In genomic region chr11:82819350-82819749, GRCm38 (mm10) we compare ENCODE assay signal across 8 mouse cellular contexts. TPM values are rescaled to one million over a fixed set of nuclear protein-coding genes. Genes with fewer than 3 reads are reported as not detected.
DNase-seq lines count a peak whose midpoint lies in the region; ATAC-seq and TF ChIP-seq lines count a peak whose summit lies in the region.

No protein-coding gene starts in this region.

- H3K4me3 ChIP-seq in hindbrain, embryonic 11.5 days (ENCODE audit: low read depth, low read length), result no peak overlapping the region
- no peak overlapping the region for H3K4me3 ChIP-seq in hindbrain, embryonic 12.5 days
- H3K4me3 ChIP-seq in ES-Bruce4 (ENCODE audit: low read depth, low read length), result no peak overlapping the region
- no peak overlapping the region for H3K4me3 ChIP-seq in liver, embryonic 11.5 days (ENCODE audit: low read depth, low read length)

- WGBS in hindbrain, embryonic 11.5 days, result 53% methylated on average over 4 of the region's 4 CpGs
- 55% methylated on average over 4 of the region's 4 CpGs for WGBS in hindbrain, embryonic 12.5 days
- 36% methylated on average over 4 of the region's 4 CpGs for WGBS in liver, embryonic 11.5 days

- no peaks in the 10 kb centered on the region for H3K36me3 ChIP-seq in hindbrain, embryonic 11.5 days (ENCODE audit: control insufficient read depth, insufficient read depth, low read length)
- no peaks in the 10 kb centered on the region for H3K36me3 ChIP-seq in hindbrain, embryonic 12.5 days
- no peaks in the 10 kb centered on the region for H3K36me3 ChIP-seq in ES-Bruce4 (ENCODE audit: control insufficient read depth, insufficient read depth, low read length, poor library complexity, severe bottlenecking)
- H3K36me3 ChIP-seq in liver, embryonic 11.5 days (ENCODE audit: control insufficient read depth, insufficient read depth, low read length), result peaks cover 5% of the 10 kb centered on the region; the same call in 1 of the 2 replicates

- H3K9me3 ChIP-seq in hindbrain, embryonic 11.5 days (ENCODE audit: control insufficient read depth, low read length), result no peaks in the 10 kb centered on the region
- H3K9me3 ChIP-seq in hindbrain, embryonic 12.5 days (replicated peaks), result no peaks in the 10 kb centered on the region
- no peaks in the 10 kb centered on the region for H3K9me3 ChIP-seq in ES-Bruce4 (replicated peaks; ENCODE audit: control insufficient read depth, insufficient read depth, low read length, poor library complexity, severe bottlenecking)
- no peaks in the 10 kb centered on the region for H3K9me3 ChIP-seq in liver, embryonic 11.5 days (ENCODE audit: control insufficient read depth, low read length)

- TF ChIP-seq CTCF in ES-Bruce4 (IDR thresholded peaks at IDR 0.05; ENCODE audit: low read depth, low read length), result peak; percentile 83
- peak; percentile 65; the same call in 1 of the 2 replicates for TF ChIP-seq CTCF in brain, embryonic 14.5 days (IDR thresholded peaks at IDR 0.05; ENCODE audit: borderline replicate concordance, extremely low read depth, insufficient read depth, insufficient read length)

- no peak overlapping the region for H3K4me2 ChIP-seq in hindbrain, embryonic 11.5 days (replicated peaks; ENCODE audit: low read depth, low read length)
- H3K4me2 ChIP-seq in hindbrain, embryonic 12.5 days (replicated peaks), result no peak overlapping the region
- no peak overlapping the region for H3K4me2 ChIP-seq in liver, embryonic 11.5 days

- no peak overlapping the region for H3K9ac ChIP-seq in hindbrain, embryonic 11.5 days (ENCODE audit: low read depth, low read length)
- no peak overlapping the region for H3K9ac ChIP-seq in hindbrain, embryonic 12.5 days
- H3K9ac ChIP-seq in ES-Bruce4 (ENCODE audit: low read depth, poor library complexity, severe bottlenecking), result no peak overlapping the region
- H3K9ac ChIP-seq in liver, embryonic 11.5 days (ENCODE audit: low read depth, low read length), result no peak overlapping the region

- peaks cover 2% of the 10 kb centered on the region; the same call in 1 of the 2 replicates for H3K4me1 ChIP-seq in hindbrain, embryonic 11.5 days (replicated peaks; ENCODE audit: control insufficient read depth, insufficient read depth, low read length)
- H3K4me1 ChIP-seq in hindbrain, embryonic 12.5 days, result peaks cover 10% of the 10 kb centered on the region; the same call in 1 of the 2 replicates
- H3K4me1 ChIP-seq in ES-Bruce4 (ENCODE audit: control insufficient read depth, insufficient read depth, low read length), result peaks cover 2% of the 10 kb centered on the region
- H3K4me1 ChIP-seq in liver, embryonic 11.5 days (replicated peaks; ENCODE audit: control insufficient read depth, insufficient read depth, low read length), result peaks cover 10% of the 10 kb centered on the region

- TF ChIP-seq EP300 in ES-Bruce4 (IDR thresholded peaks at IDR 0.05; ENCODE audit: insufficient read depth, low read depth, low read length), result no peak

- peak; percentile 68 for DNase-seq in hindbrain, embryonic 11.5 days (ENCODE audit: low spot score)
- peak; percentile 68 for DNase-seq in brain, embryonic 14.5 days (ENCODE audit: low read depth)
- peak; percentile 69 for DNase-seq in liver, embryonic 11.5 days (ENCODE audit: low spot score)
- DNase-seq in retina, postnatal 7 days (ENCODE audit: low read depth, low spot score), result peak; percentile 65
- DNase-seq in cerebellum, adult 18-20 months, result no peak

- TF ChIP-seq POLR2A in ES-Bruce4 (IDR thresholded peaks at IDR 0.05; ENCODE audit: insufficient read depth, low read length), result no peak
- no peak for TF ChIP-seq POLR2A in brain, embryonic 14.5 days (IDR thresholded peaks at IDR 0.05; ENCODE audit: borderline replicate concordance, extremely low read depth, insufficient read depth, insufficient read length, poor library complexity, severe bottlenecking)

- H3K27ac ChIP-seq in hindbrain, embryonic 11.5 days (ENCODE audit: low read depth, low read length), result no peak overlapping the region
- no peak overlapping the region for H3K27ac ChIP-seq in hindbrain, embryonic 12.5 days
- H3K27ac ChIP-seq in ES-Bruce4 (ENCODE audit: insufficient read depth, low read length), result no peak overlapping the region
- H3K27ac ChIP-seq in liver, embryonic 11.5 days (ENCODE audit: low read depth, low read length), result no peak overlapping the region

- no peaks in the 10 kb centered on the region for H3K27me3 ChIP-seq in hindbrain, embryonic 11.5 days (ENCODE audit: control insufficient read depth, insufficient read depth, low read length)
- H3K27me3 ChIP-seq in hindbrain, embryonic 12.5 days, result no peaks in the 10 kb centered on the region
- no peaks in the 10 kb centered on the region for H3K27me3 ChIP-seq in ES-Bruce4 (ENCODE audit: control insufficient read depth, insufficient read depth, low read length, poor library complexity, severe bottlenecking)
- no peaks in the 10 kb centered on the region for H3K27me3 ChIP-seq in liver, embryonic 11.5 days (replicated peaks; ENCODE audit: control insufficient read depth, insufficient read depth, low read length)

- ATAC-seq in hindbrain, embryonic 11.5 days (ENCODE audit: low FRiP score), result no peak
- no peak for ATAC-seq in hindbrain, embryonic 12.5 days (ENCODE audit: low FRiP score)
- peak; percentile 91 for ATAC-seq in granulocyte monocyte progenitor cell, adult 5-6 weeks (replicated peaks; ENCODE audit: poor library complexity, severe bottlenecking)
- ATAC-seq in liver, embryonic 11.5 days (replicated peaks; ENCODE audit: low FRiP score), result peak; percentile 77

RNA-seq across cellular contexts. Expression of gene Lig3, which starts 38.4 kb away (rescaled TPM):
- polyA plus RNA-seq in hindbrain, embryonic 11.5 days (2014; fragmentation: Nextera tagmentation; extraction: Ambion mirVana), result 38.0 and 48.0 TPM in 2 replicates
- polyA plus RNA-seq in hindbrain, embryonic 12.5 days (2016; fragmentation: Nextera tagmentation; extraction: Ambion mirVana), result 49.9 and 50.1 TPM in 2 replicates
- 56.3 and 64.7 TPM in 2 replicates for polyA plus RNA-seq in ES-Bruce4 (2011; ENCODE audit: insufficient read depth, insufficient read length, low read depth, missing spikeins)
- 43.9 and 46.2 TPM in 2 replicates for polyA plus RNA-seq in brain, embryonic 14.5 days (2012; rRNA removed)
- total RNA-seq in granulocyte monocyte progenitor cell, adult 5-6 weeks (2014; fragmentation: Nextera tagmentation), result 41.2 and 42.0 TPM in 2 replicates
- total RNA-seq in granulocyte monocyte progenitor cell, adult 5-6 weeks (2017), result 36.5 and 57.2 TPM in 2 replicates
- 29.6 and 31.7 TPM in 2 replicates for polyA plus RNA-seq in liver, embryonic 11.5 days (2014; fragmentation: Nextera tagmentation; extraction: Ambion mirVana)

RNA-seq across cellular contexts. Expression of gene Rffl, which starts 51.7 kb away (rescaled TPM):
- 6.3 and 8.8 TPM in 2 replicates for polyA plus RNA-seq in hindbrain, embryonic 11.5 days (2014; fragmentation: Nextera tagmentation; extraction: Ambion mirVana)
- 8.9 and 9.6 TPM in 2 replicates for polyA plus RNA-seq in hindbrain, embryonic 12.5 days (2016; fragmentation: Nextera tagmentation; extraction: Ambion mirVana)
- polyA plus RNA-seq in ES-Bruce4 (2011; ENCODE audit: insufficient read depth, insufficient read length, low read depth, missing spikeins), result 27.4 and 29.9 TPM in 2 replicates
- 5.7 and 7.6 TPM in 2 replicates for polyA plus RNA-seq in brain, embryonic 14.5 days (2012; rRNA removed)
- total RNA-seq in granulocyte monocyte progenitor cell, adult 5-6 weeks (2014; fragmentation: Nextera tagmentation), result 26.6 and 35.3 TPM in 2 replicates
- total RNA-seq in granulocyte monocyte progenitor cell, adult 5-6 weeks (2017), result 18.6 and 21.8 TPM in 2 replicates
- polyA plus RNA-seq in liver, embryonic 11.5 days (2014; fragmentation: Nextera tagmentation; extraction: Ambion mirVana), result 27.5 and 29.7 TPM in 2 replicates

RNA-seq across cellular contexts. Expression of gene Zfp830, which starts 55.2 kb away (rescaled TPM):
- 39.2 and 42.6 TPM in 2 replicates for polyA plus RNA-seq in hindbrain, embryonic 11.5 days (2014; fragmentation: Nextera tagmentation; extraction: Ambion mirVana)
- polyA plus RNA-seq in hindbrain, embryonic 12.5 days (2016; fragmentation: Nextera tagmentation; extraction: Ambion mirVana), result 35.0 and 36.5 TPM in 2 replicates
- 24.8 and 25.6 TPM in 2 replicates for polyA plus RNA-seq in ES-Bruce4 (2011; ENCODE audit: insufficient read depth, insufficient read length, low read depth, missing spikeins)
- polyA plus RNA-seq in brain, embryonic 14.5 days (2012; rRNA removed), result 13.6 and 13.8 TPM in 2 replicates
- 13.9 and 15.2 TPM in 2 replicates for total RNA-seq in granulocyte monocyte progenitor cell, adult 5-6 weeks (2014; fragmentation: Nextera tagmentation)
- 44.3 and 46.4 TPM in 2 replicates for total RNA-seq in granulocyte monocyte progenitor cell, adult 5-6 weeks (2017)
- polyA plus RNA-seq in liver, embryonic 11.5 days (2014; fragmentation: Nextera tagmentation; extraction: Ambion mirVana), result 34.8 and 41.8 TPM in 2 replicates

RNA-seq across cellular contexts. Expression of gene Cct6b, which starts 55.2 kb away (rescaled TPM):
- 0.49 and 0.69 TPM in 2 replicates for polyA plus RNA-seq in hindbrain, embryonic 11.5 days (2014; fragmentation: Nextera tagmentation; extraction: Ambion mirVana)
- polyA plus RNA-seq in hindbrain, embryonic 12.5 days (2016; fragmentation: Nextera tagmentation; extraction: Ambion mirVana), result 0.19 and 0.57 TPM in 2 replicates
- 1.1 and 1.6 TPM in 2 replicates for polyA plus RNA-seq in ES-Bruce4 (2011; ENCODE audit: insufficient read depth, insufficient read length, low read depth, missing spikeins)
- polyA plus RNA-seq in brain, embryonic 14.5 days (2012; rRNA removed), result 0.16 and 0.20 TPM in 2 replicates
- total RNA-seq in granulocyte monocyte progenitor cell, adult 5-6 weeks (2014; fragmentation: Nextera tagmentation), result 0.19 and 0.88 TPM in 2 replicates
- total RNA-seq in granulocyte monocyte progenitor cell, adult 5-6 weeks (2017), result 0.34 TPM in 1 of 2 replicates, not detected in the other
- 0.30 and 0.32 TPM in 2 replicates for polyA plus RNA-seq in liver, embryonic 11.5 days (2014; fragmentation: Nextera tagmentation; extraction: Ambion mirVana)

Comparison
In these comparisons a context has a peak if more than half of its experiments do, and no peak if none do; other contexts are left out.
1. ATAC-seq: peak in granulocyte monocyte progenitor cell, adult 5-6 weeks (single experiment) and liver, embryonic 11.5 days (single experiment); none in hindbrain, embryonic 11.5 days (single experiment) and hindbrain, embryonic 12.5 days (single experiment).
2. DNase-seq: peak in hindbrain, embryonic 11.5 days (single experiment), brain, embryonic 14.5 days (single experiment), liver, embryonic 11.5 days (single experiment) and retina, postnatal 7 days (single experiment); none in cerebellum, adult 18-20 months (0 of 2).